Mouse (Mus musculus): ENCODE measurements around the gene 4930544D05Rik.

The 4930544D05Rik gene

DNA sequence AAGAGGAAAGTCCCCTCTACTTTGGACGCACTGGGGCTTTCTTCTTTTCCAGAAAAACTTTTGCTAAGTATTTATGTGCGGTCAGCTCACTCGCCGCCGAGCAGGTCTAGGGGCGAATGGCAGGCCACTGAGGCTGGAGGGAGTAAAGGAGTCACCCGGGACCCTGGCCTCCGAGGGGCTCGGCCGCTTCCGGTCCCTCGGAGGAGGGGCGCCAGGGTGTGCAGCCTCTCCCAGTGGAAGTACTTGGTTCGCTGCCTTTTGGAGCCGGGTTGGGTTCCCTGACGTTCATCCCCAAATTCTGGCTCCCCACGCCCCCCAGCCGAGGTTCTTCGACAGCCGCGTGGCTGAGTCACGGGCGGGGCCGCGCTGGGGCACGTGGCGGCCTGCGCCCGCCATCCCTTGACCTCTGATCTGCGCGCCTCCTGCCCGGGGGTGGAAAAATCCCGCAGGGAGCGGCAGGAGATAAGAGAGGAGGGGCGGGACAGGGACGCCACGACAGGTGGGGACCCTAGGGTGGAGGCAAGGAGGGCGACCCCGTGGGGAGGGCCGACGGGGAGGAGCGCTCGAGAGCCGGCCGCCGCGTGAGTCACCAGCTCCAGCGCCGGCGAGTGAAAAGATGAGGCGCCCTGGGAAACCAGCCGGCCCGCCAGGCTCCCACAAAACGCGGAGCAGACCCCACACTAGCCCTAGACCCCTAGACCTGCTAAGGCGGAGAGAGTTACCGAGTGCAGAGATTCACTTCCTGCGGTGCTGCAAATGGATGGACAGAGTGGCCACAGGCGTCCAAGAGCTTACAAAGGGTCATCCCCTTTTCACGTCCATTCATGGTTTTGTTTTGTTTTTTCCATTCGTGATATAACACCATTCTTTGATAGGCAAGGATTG, 40.2 kb downstream of the 4930544D05Rik start:
- DNase-seq (ENCODE audit: extremely low spot score, low spot score) = peak; percentile 80

DNA sequence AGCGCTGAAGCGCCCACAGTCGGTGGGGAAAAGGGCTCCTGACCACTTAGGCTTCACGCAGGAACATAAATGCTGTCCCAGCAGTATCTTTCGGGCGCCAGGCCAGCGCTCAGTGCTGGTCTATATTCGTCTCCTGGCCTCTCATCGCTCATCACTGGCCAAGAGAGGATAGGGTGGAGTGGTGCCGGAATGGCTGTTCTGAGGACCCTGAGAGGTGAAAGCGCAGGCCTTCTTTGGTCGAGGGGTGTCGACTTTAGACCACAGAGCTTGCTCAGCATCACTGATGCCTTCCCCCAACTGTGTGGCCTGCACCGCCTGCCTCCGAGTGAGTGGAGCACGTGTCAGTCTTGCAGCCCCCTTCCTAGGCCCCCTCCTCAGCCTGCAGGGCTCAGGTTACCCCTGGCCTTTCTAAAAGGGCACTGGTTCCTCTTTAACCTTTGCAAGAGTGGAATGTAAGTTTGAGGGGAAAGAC, 40.8 kb downstream of the 4930544D05Rik start:
- peak; percentile 74 for DNase-seq (ENCODE audit: extremely low spot score, low spot score)

DNA sequence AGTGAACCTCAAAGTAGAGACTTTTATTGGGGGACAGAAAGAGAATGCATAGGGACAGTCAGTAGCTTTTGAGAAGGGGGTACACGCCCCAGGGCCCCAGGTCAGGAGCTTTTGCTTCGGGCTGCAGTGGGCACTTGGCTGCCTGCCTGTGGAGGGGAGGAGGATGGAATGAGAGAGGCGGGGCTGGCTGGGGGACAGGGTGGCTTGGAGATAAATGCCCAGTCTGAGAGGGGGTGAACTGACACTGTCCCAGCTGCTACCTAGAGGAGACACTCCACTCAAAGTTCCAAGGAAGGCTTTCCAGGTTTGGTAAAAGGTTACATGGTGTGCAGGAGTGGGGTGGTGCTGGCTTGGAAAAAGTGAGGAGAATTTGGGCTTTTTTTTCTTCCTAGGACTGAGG, 41.3 kb downstream of the 4930544D05Rik start, which contains the start of gene Eno3:
Gene Eno3, plus strand, starts transcription at position 239 of the 400 bp plus-strand sequence.
- no peak for DNase-seq (ENCODE audit: extremely low spot score, low spot score)

DNA sequence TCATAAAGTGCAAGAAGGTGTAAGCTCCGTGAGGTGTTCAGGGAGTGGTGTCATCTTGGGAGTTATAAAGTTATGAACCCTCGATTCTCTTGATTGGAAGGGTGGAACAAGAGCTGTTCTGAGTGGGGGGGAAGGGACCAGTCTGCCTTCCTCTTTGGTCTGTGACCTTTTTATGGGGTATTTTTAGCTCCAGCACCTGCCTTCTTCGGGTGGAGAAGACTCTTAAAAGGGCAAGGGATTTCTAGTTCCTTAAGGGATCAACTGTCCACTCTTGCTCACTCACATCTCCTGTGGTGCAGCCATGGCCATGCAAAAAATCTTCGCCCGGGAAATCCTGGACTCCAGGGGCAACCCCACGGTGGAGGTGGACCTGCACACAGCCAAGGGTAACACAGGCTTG, 41.9 kb downstream of the 4930544D05Rik start:
- DNase-seq (ENCODE audit: extremely low spot score, low spot score) = no peak

- no peak for DNase-seq (ENCODE audit: extremely low spot score, low spot score)
Measured at GRCm38 (mm10) chr11:70657991-70658390, 42.3 kb downstream of the 4930544D05Rik start.

GRCm38 (mm10) chr11:70658521-70658920, 42.9 kb downstream of the 4930544D05Rik start:
- no peak for DNase-seq (ENCODE audit: extremely low spot score, low spot score)

DNA sequence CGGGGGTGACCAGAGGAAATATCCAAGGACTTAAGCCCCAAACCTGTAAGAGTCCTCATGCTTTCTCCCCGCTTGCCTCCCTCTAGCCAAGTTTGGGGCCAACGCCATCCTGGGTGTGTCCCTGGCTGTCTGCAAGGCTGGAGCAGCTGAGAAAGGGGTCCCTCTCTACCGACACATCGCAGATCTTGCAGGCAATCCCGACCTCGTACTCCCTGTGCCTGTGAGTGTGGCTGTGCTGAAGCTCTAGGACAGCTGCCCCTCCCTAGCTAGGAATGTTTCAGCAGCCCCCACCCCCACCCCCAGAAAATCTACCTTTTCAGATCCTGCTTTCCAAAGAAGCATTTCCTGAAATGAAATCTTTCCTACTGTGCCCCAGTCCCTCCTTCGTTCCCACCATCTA, 43.3 kb downstream of the 4930544D05Rik start:
- DNase-seq (ENCODE audit: extremely low spot score, low spot score) = no peak

DNA sequence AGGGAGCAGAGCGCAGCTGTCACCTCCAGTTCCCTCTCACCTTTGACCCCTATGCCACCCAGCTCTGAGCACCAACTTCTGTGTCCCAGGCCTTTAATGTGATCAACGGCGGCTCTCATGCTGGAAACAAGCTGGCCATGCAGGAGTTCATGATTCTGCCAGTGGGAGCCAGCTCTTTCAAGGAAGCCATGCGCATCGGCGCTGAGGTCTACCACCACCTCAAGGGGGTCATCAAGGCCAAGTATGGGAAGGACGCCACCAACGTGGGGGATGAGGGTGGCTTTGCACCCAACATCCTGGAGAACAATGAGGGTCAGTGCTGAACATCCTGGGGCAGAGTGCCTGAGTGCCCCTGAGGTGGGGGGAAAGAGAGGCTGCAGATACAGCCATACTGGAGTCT, 44.9 kb downstream of the 4930544D05Rik start:
- no peak for DNase-seq (ENCODE audit: extremely low spot score, low spot score)

DNA sequence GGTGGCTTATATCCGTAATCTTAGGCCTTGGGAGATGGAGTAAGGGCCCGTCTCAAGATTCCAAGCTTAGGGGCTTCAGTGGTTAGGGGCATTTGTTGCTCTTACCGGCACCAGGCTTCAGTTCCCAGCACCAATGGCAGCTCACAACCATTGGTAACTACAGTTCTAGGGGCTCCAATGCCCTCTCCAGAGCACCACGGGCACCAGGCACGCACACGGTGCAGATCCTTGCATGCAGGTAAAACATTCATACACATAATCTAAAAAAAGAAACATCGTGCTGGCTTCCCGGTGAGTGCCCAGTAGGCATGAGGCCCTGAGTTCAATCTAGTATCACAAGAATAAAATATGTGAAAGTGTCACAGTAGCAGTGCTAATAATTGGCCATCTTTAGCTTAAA, 47.5 kb downstream of the 4930544D05Rik start:
- no peak for DNase-seq (ENCODE audit: extremely low spot score, low spot score)

GRCm38 (mm10) chr11:70663957-70664356, 48.3 kb downstream of the 4930544D05Rik start:
- no peak for DNase-seq (ENCODE audit: extremely low spot score, low spot score)

DNA sequence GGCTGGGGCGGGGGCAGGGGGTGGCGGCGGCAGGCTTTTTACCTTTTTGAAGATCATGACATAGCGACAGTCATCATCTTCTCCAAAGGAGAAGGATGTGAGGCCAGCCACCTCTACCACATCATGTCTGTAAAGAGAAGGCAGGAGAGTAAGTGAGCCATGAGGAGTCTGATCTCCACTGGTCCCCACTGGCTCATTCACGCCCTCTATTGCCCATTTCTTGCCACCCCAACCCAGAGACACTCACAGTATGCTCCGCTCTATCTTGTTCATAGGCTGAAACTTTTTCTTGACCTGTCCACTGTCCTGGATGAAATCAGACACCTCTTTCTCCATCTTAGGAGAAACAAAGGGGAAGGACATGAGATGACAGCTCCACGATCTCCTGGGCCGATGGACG, 49.1 kb downstream of the 4930544D05Rik start:
- DNase-seq (ENCODE audit: extremely low spot score, low spot score) = no peak
